Mouse (Mus musculus) liver, postnatal 0 days (tissue): ENCODE results near the gene Irak2.

Experiments used
- CTCF ChIP-seq: sonication (generic); IDR thresholded peaks from 2 replicates; pipeline ENCODE4 v1.5.1; 2016; ENCODE audit warnings: antibody characterized with exemption, low read depth
- EP300 ChIP-seq: IDR thresholded peaks from 2 replicates; pipeline ENCODE4 v1.6.1; 2016; ENCODE audit warnings: antibody characterized with exemption, low read depth, mild to moderate bottlenecking

DNA sequence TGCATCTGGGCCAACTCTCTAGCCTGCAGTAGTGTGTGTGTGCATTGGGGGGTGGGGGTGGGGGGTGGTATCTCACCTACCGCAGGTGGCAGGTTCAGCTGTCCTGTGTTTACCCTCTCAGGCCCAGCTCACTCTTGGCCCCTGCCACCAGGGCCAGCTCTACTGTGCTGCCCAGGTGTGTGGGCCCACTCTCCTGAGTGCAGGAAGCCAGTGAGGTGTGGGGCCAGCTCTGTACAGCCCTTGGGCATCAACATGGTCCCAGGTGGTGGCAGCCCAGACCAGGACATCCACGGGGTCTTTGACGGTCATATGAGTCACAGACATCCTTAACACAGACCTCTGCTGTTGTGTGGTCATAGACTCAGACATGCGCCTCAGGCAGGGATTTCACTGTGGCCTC lies 5.4 kb upstream of the Irak2 start:
- TF ChIP-seq CTCF (no peak), EP300 (no peak)
